Mouse (Mus musculus): Measurements from ENCODE around the gene Mtfr1l. TPM values are rescaled to one million over a fixed set of nuclear protein-coding genes. Genes with fewer than 3 reads are reported as not detected.
A peak's percentile ranks its signal among the peaks of the same experiment; 100 is the strongest.

Gene Mtfr1l
- total RNA-seq, 2 experiments from 2014 or later, result 131 to 136 TPM

GRCm38 (mm10) chr4:134551494-134552316, 16.5 kb upstream of the Mtfr1l start, which contains the start of gene Selenon:
Gene Selenon, minus strand, starts transcription at chr4:134552166.
- TF ChIP-seq CTCF (IDR thresholded peaks at IDR 0.05), result no peak
- Histone ChIP-seq H3K4me3 (peak within 1 kb of the TSS; percentile 81), H3K27ac (peak within 1 kb of the TSS; percentile 82)
- intact Hi-C loops (cut with DNase I), result no loop called here
- DNase-seq, result peak; percentile 87

DNA sequence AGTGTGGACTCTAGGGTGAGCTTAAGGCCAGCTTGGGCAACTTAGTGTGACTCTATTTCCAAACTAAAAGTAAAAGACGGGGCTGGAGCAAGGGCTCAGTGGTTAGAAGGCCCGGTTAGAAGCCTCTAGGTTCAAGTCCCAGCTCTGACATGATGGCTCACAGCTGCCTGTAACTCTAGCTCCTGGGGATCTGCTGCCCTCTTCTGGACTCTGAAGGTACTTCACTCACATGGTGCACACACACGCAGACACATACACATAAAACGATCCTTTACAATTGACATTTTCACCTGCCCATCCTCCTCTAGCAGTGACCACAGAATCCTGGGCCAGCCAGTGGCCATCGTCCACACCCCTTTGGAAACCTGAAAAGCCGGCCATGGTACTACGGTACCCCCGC, 14.7 kb upstream of the Mtfr1l start:
- DNase-seq, result no peak
- intact Hi-C loops (cut with DNase I), result no loop called here
- Histone ChIP-seq H3K27ac (no peak overlapping the region), H3K4me3 (no peak overlapping the region)
- peak; percentile 34; the same call in 1 of the 2 replicates for TF ChIP-seq CTCF (IDR thresholded peaks at IDR 0.05)

GRCm38 (mm10) chr4:134548169-134548938, 13.2 kb upstream of the Mtfr1l start:
- intact Hi-C loops (cut with DNase I), result no loop called here
- TF ChIP-seq CTCF (IDR thresholded peaks at IDR 0.05), result no peak
- DNase-seq, result peak; percentile 64
- Histone ChIP-seq H3K4me3 (no peak overlapping the region), H3K27ac (peak overlapping the region; percentile 44)

- peak; percentile 37 for DNase-seq
- no peak overlapping the region for H3K4me3 ChIP-seq
- intact Hi-C loops (cut with DNase I), result no loop called here
- no peak for TF ChIP-seq CTCF (IDR thresholded peaks at IDR 0.05)
- H3K27ac ChIP-seq, result peak overlapping the region; percentile 35; the same call in 1 of the 2 replicates
These were observed 11.9 kb upstream of the Mtfr1l start for GRCm38 (mm10) chr4:134546814-134547705.

DNA sequence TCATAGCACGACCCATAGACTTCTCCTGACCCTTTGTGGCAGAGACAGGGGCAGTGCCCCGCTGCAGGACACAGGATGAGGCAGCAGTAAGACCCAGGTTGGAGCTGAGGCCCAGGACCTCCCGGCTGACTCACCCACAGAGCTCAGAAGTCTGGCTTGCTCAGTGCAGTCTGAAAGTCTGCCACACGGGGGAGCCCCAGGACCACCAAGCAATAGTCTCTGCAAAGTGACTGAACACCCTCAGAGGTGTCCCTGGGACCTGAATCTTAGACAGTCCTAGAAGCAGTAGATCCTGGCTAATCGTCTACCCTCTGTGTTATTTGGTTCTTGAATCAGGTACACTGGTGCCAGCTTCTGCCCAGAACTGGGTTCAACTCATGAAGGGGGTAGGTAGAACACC, 8.1 kb upstream of the Mtfr1l start:
- no peak overlapping the region for H3K4me3 ChIP-seq
- intact Hi-C loops (cut with DNase I), result loop anchor here (1.0 to 5.0 kb wide), 4 partner anchors 44 to 340 kb away; no protein-coding TSS in a partner anchor
- DNase-seq, result peak; percentile 92
- H3K27ac ChIP-seq, result no peak overlapping the region
- TF ChIP-seq CTCF (IDR thresholded peaks at IDR 0.05), result no peak; the same call in 1 of the 2 replicates

DNA sequence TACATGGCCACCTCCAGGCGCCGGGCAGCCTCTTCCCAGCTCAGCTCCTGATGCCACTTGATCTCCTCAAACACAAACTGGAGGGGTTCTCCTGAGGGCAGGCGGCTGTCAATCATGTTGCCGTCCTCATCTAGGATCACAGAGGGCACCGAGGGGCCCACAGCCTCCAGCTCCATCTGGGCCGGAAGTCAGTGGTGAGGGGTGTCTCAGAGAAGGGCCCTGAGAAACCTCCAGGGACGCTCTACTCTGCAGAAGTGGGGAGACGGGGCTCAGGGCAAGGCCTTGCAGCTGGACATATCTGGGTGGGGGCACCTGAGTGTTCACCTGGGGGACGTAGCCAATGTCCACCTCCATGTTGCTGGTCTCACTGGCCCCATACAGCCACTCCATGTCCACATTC, 7.5 kb upstream of the Mtfr1l start:
- Histone ChIP-seq H3K4me3 (no peak overlapping the region), H3K27ac (no peak overlapping the region)
- DNase-seq, result peak; percentile 19
- TF ChIP-seq CTCF (IDR thresholded peaks at IDR 0.05), result no peak
- intact Hi-C loops (cut with DNase I), result loop anchor here (1.0 to 5.0 kb wide), 4 partner anchors 45 to 340 kb away; no protein-coding TSS in a partner anchor

GRCm38 (mm10) chr4:134538997-134539580, 3.9 kb upstream of the Mtfr1l start:
- TF ChIP-seq CTCF (IDR thresholded peaks at IDR 0.05), result no peak
- Histone ChIP-seq H3K4me3 (no peak overlapping the region), H3K27ac (no peak overlapping the region)
- no peak for DNase-seq
- intact Hi-C loops (cut with DNase I), result no loop called here

GRCm38 (mm10) chr4:134535787-134536151, 582 bp upstream of the Mtfr1l start:
- H3K4me3 ChIP-seq, result peak overlapping the region; percentile 86
- TF ChIP-seq CTCF (IDR thresholded peaks at IDR 0.05), result no peak
- intact Hi-C loops (cut with DNase I), result no loop called here

DNA sequence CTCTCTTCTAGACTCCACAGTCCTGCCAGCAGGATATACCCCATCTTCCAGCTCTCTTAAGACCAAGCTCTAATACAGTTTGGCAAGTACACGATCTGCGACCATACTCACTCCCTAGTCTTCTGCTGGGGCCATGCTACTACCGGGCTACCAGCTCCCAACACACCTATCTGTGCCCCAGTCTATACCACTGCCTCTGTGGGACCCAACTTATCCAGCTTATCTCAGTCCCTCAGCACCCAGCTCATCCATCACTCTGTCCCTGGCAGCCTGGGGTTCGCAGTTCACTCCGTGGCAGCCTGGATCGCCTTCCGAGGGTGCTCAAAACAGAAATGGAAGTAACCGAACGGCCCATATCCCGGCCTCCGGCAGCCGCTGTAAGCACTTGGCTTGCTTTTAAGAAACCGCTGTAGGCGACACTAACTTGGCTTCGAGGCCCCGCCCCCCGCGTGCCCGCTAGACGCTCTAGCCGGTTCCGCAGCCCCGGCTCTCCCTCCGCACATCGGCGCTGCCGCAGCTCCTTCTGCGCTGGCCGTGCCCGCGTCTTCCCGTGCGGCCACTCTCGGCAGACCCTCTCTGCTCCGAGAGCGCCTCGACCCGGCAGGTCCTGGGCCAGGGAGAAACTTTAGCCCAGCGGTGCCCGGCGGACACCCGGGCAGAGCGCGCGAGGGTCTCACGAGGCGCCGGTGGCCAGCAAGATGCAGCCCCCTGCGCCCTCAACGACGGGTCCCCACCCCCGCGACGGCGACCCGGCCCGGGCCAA, 882 bp downstream of the Mtfr1l start:
- no peak for TF ChIP-seq CTCF (IDR thresholded peaks at IDR 0.05)
- intact Hi-C loops (cut with DNase I), result no loop called here
- peak; percentile 85 for DNase-seq

More at GRCm38 (mm10) chr4:134535787-134536151, 582 bp upstream of the Mtfr1l start:
- H3K27ac ChIP-seq, result peak overlapping the region; percentile 96
- DNase-seq, result no peak

DNA sequence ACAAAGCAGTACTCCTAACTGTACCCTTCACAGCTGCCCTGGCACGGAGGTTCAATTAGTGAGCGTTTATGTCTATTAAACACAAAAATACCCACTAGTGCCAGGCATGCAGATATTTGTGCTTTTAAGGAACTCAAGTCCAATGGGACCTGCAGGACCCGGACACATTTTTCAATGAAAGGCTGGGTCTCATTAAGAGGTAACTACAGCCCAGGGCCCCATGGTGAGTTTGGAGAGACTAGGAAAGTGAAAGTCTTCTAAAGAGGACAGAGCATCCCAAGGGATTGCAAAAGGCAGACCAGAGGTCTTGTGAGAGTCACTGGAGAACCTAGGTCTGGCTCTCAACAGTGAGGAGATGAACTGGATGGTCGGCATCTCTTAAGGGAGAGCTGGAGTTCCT, 1.8 kb downstream of the Mtfr1l start:
- TF ChIP-seq CTCF (IDR thresholded peaks at IDR 0.05), result no peak
- intact Hi-C loops (cut with DNase I), result no loop called here
- peak overlapping the region; percentile 86 for H3K4me3 ChIP-seq
- no peak for DNase-seq
- peak overlapping the region; percentile 96 for H3K27ac ChIP-seq

More for the DNA sequence above, 882 bp downstream of the Mtfr1l start:
- H3K4me3 ChIP-seq, result peak overlapping the region; percentile 86
- H3K27ac ChIP-seq, result peak overlapping the region; percentile 96

DNA sequence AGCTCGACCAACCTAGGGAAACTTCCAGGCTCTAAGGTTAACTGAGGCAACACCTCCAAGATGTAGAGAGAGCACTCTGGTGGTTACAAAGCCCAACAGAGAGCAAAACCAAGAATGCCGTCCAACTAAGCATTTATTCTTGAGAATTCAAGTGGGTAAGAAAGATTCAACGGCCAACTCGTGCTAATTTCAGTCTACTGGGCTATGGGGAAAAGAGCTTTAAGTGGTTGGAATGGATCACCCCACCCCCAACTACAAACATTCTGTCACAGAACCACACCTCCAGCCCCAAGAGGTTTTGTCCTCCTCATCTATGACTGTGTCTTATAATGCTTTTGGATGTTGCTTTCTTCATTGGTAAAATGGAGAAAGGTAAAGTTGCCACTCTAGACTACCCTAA, 2.3 kb downstream of the Mtfr1l start:
- TF ChIP-seq CTCF (IDR thresholded peaks at IDR 0.05), result no peak
- Histone ChIP-seq H3K4me3 (no peak overlapping the region), H3K27ac (no peak overlapping the region)
- DNase-seq, result no peak
- intact Hi-C loops (cut with DNase I), result no loop called here

Measured in gastrocnemius, adult 2 months (tissue).